Mouse (Mus musculus): ENCODE measurements at regions not wholly inside any gene's neighbourhood (a gene's known extent, or its start where the extent isn't known, plus 50 kb on each side); places are given as distances from the start of the nearest gene placed in this dataset.

- DNase-seq (ENCODE audit: extremely low spot score, low spot score): peak; percentile 27
Measured at GRCm38 (mm10) chr17:7467638-7468037, 82.4 kb upstream of the Unc93a2 start.

GRCm38 (mm10) chr17:7464901-7465300, 79.6 kb upstream of the Unc93a2 start:
- peak; percentile 14 for DNase-seq (ENCODE audit: extremely low spot score, low spot score)

GRCm38 (mm10) chr17:7461164-7461563, 75.9 kb upstream of the Unc93a2 start:
- DNase-seq (ENCODE audit: extremely low spot score, low spot score): peak; percentile 37

GRCm38 (mm10) chr17:7456939-7457338, 71.7 kb upstream of the Unc93a2 start:
- no peak for DNase-seq (ENCODE audit: extremely low spot score, low spot score)

- DNase-seq (ENCODE audit: extremely low spot score, low spot score): peak; percentile 70
Measured at GRCm38 (mm10) chr17:7443822-7444221, 58.6 kb upstream of the Unc93a2 start.

GRCm38 (mm10) chr17:7435075-7435474, 49.8 kb upstream of the Unc93a2 start:
- no peak for DNase-seq (ENCODE audit: extremely low spot score, low spot score)
